Comparison of ENCODE assay signal across 17 mouse cellular contexts in genomic region chr17:74630798-74631197, GRCm38 (mm10).
DNase-seq lines count a peak whose midpoint lies in the region; ATAC-seq and TF ChIP-seq lines count a peak whose summit lies in the region.
"Had no signal": no experiment of that assay in that cellular context is flagged by ENCODE, and none has a peak within 500 bp of the region (broad histone marks: within the 10 kb centered on the region; RNA-seq: fewer than 3 reads in every experiment).

No protein-coding gene starts in this region.

- no peak overlapping the region for H3K4me3 ChIP-seq in lung, postnatal 0 days (ENCODE audit: low read depth, low read length)
- H3K4me3 ChIP-seq: embryonic facial prominence, embryonic 12.5 days; hindbrain, embryonic 13.5 days; midbrain, embryonic 13.5 days had no signal

- peak; percentile 68 for TF ChIP-seq EP300 in lung, postnatal 0 days (IDR thresholded peaks at IDR 0.05)

- 68% methylated on average over 3 of the region's 3 CpGs for WGBS in lung, postnatal 0 days
- WGBS in large intestine, adult 2 months = 26% methylated on average over 3 of the region's 3 CpGs

- TF ChIP-seq CTCF in lung, postnatal 0 days (IDR thresholded peaks at IDR 0.05) = no peak

- H3K9me3 ChIP-seq in lung, postnatal 0 days (ENCODE audit: low read length) = no peaks in the 10 kb centered on the region
- H3K9me3 ChIP-seq: embryonic facial prominence, embryonic 12.5 days; hindbrain, embryonic 13.5 days; midbrain, embryonic 13.5 days had no signal

- no peaks in the 10 kb centered on the region for H3K4me1 ChIP-seq in lung, postnatal 0 days (ENCODE audit: insufficient read depth, low read depth, low read length)
- H3K4me1 ChIP-seq: embryonic facial prominence, embryonic 12.5 days; hindbrain, embryonic 13.5 days; midbrain, embryonic 13.5 days had no signal

- H3K27me3 ChIP-seq in lung, postnatal 0 days (replicated peaks; ENCODE audit: insufficient read depth, low read length) = no peaks in the 10 kb centered on the region
- H3K27me3 ChIP-seq: embryonic facial prominence, embryonic 12.5 days; hindbrain, embryonic 13.5 days; midbrain, embryonic 13.5 days had no signal

- H3K36me3 ChIP-seq in lung, postnatal 0 days (ENCODE audit: insufficient read depth, low read length) = peaks cover 26% of the 10 kb centered on the region; the same call in 1 of the 2 replicates

- ATAC-seq in lung, postnatal 0 days = peak; percentile 68
- ATAC-seq: midbrain, embryonic 13.5 days had no signal

- H3K9ac ChIP-seq in lung, postnatal 0 days (replicated peaks; ENCODE audit: low read depth) = no peak overlapping the region
- H3K9ac ChIP-seq: embryonic facial prominence, embryonic 12.5 days; hindbrain, embryonic 13.5 days; midbrain, embryonic 13.5 days had no signal

- peak; percentile 13 for DNase-seq in adrenal gland, adult 2 months
- DNase-seq in adrenal gland, postnatal 10 days = no peak
- peak; percentile 78 for DNase-seq in lung, postnatal 0 days (ENCODE audit: low spot score)
- DNase-seq in lung, postnatal 10 days = no peak
- peak; percentile 74 for DNase-seq in Muller cell, postnatal 12 days (ENCODE audit: inconsistent ontology term)
- peak; percentile 70 for DNase-seq in large intestine, adult 2 months (ENCODE audit: low read depth, low spot score)
- DNase-seq in T-cell, adult 2 months (ENCODE audit: low spot score) = no peak
- no peak for DNase-seq in right cerebral cortex, adult 2 months (ENCODE audit: low spot score in 2 of 2)
- DNase-seq: B cell, adult 2 months; cerebellum, adult 11-12 months; kidney, adult 18-20 months; kidney, postnatal 4 days; right cerebral cortex, postnatal 25 days had no signal

- no peak overlapping the region for H3K4me2 ChIP-seq in lung, postnatal 0 days (replicated peaks; ENCODE audit: low read depth, low read length)
- H3K4me2 ChIP-seq: embryonic facial prominence, embryonic 12.5 days; hindbrain, embryonic 13.5 days; liver, embryonic 11.5 days; midbrain, embryonic 13.5 days had no signal

- H3K27ac ChIP-seq in lung, postnatal 0 days (ENCODE audit: low read length) = no peak overlapping the region
- H3K27ac ChIP-seq: embryonic facial prominence, embryonic 12.5 days; hindbrain, embryonic 13.5 days; midbrain, embryonic 13.5 days had no signal

Comparison
In these comparisons a context has a peak if more than half of its experiments do, and no peak if none do; other contexts are left out.
1. DNase-seq: peak in adrenal gland, adult 2 months (single experiment), lung, postnatal 0 days (single experiment), Muller cell, postnatal 12 days (single experiment) and large intestine, adult 2 months (single experiment); none in adrenal gland, postnatal 10 days (single experiment), lung, postnatal 10 days (single experiment), T-cell, adult 2 months (single experiment) and right cerebral cortex, adult 2 months (0 of 2).